Mouse (Mus musculus) right cerebral cortex, postnatal 25 days (tissue): ENCODE results near the gene Spats2l.

Experiments used
- DNase-seq: peaks from one replicate; pipeline ENCODE4 v3.0.0; 2022

The Spats2l gene

DNA sequence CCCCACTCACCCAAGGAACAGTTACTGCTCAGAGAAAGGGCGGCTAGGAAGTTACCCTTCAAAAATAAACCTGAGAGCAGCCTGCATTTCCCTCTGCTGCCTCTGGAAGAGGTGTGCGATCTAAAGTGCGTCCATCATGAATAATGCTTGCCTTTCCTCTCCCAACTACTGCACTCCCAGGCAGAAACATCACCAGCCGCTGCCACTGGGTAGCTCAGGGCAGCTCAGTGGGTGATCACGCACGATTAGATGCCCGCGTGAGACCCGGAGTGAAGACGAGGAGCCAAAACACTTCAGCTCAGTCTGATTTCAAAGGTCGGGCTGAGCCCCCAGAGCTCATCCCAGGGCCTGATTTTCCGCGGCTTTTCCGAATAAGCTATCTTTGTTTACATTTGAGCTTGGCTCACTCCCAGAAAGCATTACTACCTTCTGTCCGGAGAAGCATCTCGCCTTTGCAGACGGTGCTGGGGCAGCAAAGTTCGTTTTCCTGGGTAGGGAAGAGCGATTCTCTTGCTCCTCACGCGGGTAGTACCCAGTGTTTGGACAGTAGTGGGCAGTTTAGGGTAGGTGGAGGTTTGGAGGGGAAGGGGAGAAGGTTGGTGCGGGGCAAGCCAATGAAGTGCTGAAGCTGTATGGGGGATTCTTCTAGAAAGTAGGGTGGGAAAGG lies at the start of gene Spats2l:
Gene Spats2l (plus strand): TSS at position 162 of the 667 bp plus-strand sequence.
- DNase-seq: peak; percentile 36

DNA sequence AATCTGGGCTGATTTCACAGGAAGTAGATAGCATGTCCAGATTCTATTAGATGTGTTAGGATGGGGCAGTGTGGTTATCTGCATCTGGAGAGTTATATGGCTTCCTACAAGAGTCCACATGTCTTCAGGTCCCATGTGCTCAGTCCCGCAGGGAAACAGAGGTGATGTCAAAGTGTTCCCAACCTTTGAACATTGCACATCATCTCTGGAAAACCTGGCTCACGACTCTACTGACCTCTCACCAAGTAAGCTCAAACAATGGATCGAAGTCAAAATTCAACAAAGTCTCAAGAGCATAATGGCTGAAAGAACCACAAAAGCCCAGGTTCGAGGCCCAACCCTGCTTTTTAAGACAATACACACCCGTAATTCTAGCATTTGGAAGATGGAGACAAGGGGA lies 48.7 kb upstream of the Spats2l start:
- DNase-seq: no peak

DNA sequence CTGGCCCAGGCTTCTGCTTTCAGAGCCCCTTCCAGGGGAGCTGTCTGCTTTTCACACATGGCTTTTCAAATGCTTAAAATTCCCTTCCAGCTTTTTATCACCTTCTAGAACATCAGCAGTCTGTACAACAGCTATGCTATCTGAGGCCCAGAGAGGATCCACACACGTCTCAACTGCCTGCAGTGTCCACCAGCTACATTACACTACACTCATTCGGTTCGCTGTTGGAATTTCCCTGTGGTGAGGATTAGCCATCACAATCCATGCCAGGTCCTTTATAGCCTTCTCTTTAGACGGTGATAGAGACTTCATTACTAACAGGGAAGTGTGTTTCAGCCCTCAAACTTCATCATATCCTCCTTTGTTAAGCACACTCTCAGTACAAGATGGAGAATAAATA lies 38.1 kb upstream of the Spats2l start:
- DNase-seq: no peak

DNA sequence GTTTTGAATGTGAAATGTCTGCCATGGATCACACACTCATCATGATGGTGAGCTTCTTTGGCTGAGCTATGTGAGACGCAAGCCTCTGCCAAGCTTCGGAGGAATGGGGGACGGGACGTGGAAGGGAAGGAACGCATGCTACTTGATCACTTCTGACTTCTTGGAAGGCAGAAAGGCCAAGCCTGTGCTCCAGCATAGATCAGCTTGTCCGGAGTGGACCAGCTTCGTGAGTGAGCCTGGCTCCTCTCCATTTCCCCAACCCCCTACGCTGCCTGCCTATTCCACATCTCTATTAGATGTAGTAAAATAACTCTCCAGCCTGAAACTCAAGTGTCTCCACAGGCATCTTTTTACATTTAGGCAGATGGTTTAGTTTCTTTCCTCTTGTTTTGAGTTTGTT lies 32.2 kb upstream of the Spats2l start:
- DNase-seq: no peak

DNA sequence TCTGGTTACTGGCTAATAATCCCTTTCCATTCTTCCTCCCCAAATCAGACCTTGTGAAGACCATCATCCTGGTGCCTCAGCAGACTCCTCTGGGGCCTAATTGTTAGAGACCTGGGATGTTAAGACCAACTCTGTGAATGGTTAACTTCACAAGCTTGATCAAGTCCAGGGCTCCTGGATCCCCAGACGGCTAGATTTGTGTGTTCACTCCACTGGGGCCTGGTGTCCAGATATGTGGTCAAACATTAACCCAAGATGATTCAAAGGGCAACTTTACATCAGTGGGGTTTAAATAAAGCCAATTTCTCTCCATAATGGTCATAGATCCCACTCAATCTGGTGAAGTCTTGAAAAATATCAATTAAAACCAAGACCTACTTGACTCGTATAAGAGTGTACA lies 31.7 kb upstream of the Spats2l start:
- no peak for DNase-seq

DNA sequence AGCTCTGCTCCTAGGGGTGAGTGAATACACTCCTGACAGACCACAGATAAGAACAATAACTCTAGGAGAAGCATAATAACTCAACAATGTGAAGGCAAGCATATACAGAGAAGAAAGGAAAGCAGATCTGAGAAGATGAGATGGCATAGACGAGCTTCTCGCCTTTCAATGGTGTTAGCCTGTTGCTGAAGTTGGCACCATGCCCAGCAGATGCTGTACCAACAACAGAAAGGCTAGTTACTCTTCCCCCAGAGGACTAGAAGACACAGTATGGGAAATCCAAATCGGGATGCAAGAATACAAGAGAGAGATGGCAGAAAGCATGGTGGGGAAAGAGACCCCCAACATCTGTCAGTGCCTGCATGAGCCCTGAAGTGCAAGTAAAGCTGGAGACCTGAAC lies 22.2 kb upstream of the Spats2l start:
- DNase-seq: no peak

DNA sequence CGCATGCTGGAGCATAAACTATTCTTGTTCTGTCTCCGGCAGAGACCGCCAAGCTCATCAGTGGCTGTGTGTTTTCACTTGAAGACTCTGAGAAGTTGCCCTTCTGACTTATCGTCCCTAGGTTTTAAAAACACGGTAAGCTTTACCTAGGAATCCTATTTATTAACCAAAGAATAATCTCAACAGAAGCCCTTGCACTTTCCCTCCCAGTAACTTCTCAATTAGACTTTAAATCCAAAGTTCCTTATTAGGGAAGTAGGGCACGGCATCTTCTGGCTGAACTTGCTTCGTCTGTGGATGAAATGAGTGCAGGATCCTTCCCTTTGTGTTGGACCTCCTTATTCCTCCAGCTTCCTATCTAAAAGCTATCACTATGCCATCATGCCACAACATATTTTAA lies 7.6 kb upstream of the Spats2l start:
- DNase-seq: no peak

DNA sequence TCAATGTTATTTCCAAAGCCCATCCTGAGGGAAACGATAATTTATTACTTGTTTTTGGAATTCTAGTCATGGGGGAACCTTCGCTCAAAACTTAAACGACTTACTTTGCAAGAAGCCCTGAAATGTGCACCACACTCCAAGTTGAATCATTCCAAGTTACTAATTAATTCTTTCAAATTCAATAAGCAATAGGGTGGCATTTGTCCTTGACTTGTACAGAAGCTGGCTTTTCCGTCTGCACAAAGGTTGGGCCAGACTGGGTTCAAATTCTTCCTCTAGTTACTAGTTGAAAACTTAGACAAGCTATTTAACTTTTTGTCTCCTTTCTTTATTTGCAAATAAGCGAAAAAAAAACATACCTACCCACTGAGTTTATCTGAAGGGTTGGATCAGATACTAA lies 636 bp upstream of the Spats2l start:
- DNase-seq: no peak

DNA sequence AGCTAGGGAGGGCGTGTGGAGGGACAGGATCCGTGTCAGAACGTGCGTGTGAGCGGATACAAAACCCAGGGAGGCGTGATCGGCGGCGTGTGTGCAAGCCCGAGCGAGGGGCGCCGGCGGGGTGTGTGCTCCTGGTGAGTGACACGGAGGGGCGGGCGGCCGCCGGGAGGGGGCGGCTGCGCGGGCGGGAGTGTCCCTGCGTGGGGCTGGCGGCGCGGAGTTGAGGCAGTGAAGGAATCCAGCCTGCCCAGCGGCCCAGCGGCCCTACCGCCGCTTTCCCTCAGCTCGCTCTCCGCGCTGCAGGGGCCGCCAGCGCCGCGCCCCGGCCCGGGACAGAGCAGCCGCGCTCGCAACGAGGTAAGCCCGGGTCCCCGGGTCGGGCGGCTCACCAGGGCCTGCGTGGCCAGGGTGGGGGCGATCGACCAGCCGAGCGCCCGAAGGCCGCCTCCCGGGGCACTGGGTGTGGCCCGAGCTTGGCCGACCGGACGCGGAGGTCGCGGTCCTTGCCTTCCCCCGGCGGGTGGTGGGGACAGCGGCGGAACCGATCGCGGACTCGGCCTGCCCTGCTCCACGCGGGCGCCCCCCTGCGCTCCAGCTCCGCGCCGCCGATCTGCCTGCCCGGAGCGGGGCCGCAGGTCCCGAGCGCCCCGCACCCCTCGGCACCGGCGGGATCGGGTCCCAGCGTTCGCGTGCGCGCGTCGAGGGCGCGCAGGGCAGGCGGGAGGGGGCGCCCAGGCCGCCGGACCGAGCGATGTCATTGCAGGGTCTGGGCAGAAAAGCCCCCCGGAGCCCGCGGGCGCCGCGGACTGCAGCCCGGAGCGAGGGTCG lies 920 bp downstream of the Spats2l start:
- DNase-seq: peak; percentile 71

DNA sequence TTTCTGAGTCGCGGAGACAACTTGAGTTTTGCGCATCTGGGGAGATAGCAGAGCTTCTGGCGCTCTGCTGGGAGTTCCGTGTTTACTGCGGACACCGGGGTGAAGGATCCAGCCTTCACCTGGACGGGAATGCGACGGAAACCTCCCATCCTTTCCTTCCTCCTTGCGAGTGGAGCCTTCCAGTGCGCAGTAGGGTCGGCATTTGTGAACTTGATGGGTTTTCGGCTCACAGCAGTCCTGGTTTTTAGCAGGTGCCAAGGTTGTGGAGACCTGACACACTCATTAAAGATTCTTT lies 1.5 kb downstream of the Spats2l start:
- DNase-seq: no peak

DNA sequence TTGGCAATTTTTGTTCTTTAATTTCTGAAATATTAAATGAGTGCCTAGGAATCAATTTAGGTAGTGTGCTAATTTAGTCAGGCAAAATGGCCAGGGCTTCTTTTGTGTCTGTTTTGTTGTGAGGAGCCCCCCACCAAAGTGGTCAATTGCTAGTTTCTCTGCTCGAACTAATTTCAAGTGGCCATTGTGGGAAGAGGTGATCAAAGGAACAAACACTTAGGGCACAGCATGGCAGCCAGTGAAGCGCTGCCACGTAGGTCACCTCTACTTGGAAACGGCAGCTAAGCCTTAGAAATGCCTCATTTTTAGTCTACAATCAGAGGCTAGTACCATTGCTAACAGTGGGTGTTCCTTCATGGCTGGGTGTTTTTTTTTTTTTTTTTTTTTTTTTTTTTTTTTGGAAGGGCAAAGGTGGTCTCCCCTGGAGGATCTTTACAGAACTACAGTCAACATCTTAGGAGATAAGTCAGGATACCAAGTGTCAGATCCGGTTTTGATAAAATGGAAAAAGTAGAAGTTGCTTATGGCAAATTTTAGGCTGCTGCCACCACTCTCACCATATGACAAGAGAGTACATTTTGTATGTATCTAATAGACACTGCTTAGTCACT lies 2.8 kb downstream of the Spats2l start:
- no peak for DNase-seq

DNA sequence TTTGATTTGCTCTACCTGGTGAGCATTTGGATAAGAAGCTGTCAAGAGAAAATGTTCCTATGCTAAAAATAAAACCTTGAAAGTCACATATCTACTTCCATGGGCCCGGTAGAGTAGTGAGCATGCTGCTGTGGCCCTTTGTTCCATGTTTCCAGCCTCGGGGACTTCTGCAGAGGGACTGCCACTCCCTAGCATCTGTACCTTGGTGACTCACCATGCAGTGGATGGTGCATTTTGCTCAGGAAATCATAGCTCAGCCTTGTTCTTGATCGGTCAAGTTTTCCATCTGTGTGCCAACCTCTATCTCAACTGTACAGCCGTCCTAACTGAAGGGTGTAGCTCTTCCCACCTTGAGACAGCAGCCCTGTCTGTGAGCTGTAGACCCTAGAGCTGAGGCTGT lies 10.3 kb downstream of the Spats2l start:
- DNase-seq: no peak

DNA sequence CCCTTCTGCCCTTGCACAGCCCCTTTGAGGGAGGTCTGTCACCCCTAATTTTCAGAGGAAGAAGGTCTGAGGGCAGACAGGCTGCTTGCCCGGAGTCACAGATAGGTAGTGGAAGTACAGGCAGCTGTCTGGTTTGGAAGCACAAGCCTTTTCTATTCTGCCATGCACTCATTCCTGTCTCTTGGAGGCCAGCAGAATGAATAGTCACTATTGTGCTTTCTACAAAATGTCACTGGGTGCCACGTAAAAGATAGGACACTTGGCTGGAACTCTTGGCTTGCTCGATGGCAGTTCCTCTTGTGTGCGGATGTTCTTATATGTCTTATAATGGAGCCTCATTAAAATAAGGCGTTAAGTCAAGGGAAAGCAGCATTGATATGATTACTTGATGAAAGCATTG lies 15.9 kb downstream of the Spats2l start:
- no peak for DNase-seq

DNA sequence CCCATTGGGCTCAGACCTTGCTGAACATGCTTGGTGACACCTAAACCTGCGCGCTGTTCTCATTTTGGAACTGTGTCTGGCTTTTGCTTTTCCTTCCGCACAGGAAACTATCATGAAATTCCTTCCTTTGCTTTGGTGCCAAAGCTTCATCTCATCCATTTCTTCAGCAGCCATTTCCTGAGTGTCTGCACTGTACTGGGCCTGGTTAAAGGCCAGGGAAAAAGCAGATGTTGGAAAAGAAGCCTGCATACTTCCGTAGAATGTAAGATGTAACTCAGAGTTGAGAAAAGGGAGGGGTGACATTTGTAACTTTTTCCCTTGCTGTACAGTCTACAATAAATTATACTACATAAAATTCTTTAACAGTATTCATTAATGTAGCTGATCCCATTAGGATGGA lies 18.2 kb downstream of the Spats2l start:
- no peak for DNase-seq

DNA sequence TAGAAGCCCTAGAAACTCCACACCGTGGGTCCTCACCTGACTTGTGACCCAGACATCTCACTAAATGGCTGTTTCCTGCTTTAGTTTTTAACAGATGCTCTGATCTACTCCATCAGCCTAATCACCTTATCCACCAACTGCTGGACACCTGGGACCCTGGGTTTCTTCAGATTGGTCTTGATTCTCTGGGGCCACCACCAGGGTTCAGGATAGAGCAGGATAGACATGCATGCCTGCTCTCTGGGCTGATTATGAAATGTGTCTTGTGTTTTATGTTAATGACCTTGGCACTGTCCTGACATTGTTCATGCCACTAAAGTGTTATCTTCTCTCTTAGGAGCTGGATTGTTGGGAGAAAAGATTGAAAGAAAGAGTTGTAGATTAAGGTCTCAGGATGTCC lies 21.9 kb downstream of the Spats2l start:
- no peak for DNase-seq

DNA sequence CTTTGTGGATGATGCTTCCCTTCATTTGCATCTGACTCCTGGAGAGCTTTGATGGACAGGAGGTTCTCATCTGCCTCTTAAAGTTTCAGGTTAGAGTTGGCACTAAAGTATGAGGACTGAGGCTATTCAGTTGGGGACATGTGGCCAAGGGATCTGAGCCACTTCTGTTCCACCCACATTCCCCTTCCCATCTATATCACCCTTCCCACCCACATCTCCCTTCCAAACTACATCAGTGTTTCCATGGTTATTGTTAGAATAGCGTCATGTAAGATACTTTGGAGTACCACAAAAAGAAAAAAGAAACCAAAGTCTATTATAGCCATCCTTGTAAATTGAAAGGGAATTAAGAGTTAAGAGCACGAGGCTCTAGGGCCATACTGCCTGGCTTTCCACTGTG lies 25.4 kb downstream of the Spats2l start:
- DNase-seq: no peak

DNA sequence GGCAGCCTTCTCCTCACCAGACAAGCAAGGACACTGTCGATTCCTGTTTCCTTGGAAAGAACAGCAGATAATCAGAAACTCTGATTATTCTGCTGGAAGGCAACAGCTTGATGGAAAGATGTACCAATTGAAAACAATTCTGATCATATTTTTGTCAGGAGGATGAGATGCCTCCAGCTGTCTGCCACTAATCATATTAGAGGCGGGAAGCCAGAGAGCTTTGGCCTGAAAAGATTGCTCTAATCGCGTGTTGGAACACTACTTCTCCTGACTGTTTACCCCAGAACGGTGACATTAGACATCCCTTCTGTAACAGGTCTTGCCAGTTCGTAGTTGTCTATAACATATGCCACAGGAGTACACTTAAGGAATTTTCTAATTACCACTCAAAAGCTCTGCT lies 26.9 kb downstream of the Spats2l start:
- DNase-seq: no peak

DNA sequence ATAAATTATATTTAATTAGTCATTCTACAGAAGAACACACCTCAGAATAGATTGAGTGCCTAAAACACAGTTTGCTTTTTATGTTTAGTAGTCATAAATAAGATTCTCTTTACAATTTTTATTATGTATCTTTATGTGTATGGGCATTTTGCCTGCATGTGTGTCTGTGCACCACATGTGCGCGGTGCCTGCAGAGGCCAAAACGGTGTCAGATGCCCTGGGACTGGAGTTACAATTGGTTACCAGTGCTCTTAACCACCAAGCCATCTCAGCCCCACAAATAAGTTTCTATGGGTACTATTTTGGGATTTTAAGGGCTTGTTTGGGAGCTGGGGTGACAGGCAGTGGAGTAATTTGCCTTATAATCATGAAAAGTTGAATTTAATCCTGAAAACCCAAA lies 32.2 kb downstream of the Spats2l start:
- no peak for DNase-seq

DNA sequence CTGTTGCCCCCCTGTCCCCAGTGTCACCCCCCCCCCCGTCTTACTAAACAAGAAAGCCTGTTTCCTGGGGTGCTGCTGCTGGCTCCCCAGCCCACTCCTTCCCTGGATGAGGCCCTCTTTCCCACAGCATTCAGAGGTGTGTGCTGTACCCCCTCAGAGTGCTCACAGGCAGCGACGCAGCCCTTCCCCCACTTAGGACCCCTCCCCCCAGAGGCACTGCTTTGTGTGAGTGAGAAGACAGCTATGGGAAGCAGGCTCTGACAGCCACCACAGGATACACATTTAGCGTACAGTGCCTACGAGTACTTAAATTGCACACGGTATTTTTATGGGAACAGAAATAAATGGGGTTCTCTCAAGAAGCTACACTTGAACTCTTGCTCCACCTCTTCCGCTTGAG lies 33.9 kb downstream of the Spats2l start:
- DNase-seq: no peak

DNA sequence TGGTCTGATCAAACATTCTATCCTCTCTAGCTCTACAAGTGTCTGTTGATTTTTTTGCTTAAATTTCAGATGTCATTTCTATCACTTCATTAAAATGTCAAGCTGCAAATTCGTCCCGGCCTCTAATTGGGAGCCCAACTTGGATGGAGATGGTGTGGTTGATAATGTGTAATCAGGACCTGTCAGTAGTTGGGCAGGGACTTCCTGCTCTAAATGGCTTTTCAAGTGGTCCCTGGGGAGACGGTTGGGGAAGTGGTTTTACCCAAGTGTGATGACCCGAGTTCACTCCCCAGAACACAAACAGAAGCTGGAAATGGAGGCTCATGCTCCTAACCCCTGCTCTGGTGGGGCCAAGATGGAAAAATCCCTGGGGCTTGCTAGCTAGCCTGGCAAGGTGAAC lies 36.3 kb downstream of the Spats2l start:
- DNase-seq: no peak

DNA sequence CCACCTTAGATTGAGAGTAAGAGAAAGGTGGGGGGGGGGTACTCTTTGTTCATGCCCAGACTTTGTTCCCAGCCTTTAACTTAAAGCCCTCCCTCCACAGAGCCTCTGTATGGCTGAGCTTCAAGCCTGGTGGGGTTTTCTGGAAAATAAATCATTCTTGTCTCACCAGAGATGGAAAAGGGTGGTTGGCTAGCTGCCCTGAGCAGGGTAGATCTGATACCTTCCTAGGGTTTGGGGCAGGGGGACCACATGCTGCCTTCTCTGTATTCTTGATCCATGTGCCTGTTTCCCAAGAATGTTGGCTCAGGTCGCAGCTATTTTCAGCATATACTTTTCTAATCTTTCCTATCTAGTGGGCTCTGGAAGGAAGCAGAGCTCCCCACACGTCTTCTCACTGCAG lies 43.1 kb downstream of the Spats2l start:
- no peak for DNase-seq

DNA sequence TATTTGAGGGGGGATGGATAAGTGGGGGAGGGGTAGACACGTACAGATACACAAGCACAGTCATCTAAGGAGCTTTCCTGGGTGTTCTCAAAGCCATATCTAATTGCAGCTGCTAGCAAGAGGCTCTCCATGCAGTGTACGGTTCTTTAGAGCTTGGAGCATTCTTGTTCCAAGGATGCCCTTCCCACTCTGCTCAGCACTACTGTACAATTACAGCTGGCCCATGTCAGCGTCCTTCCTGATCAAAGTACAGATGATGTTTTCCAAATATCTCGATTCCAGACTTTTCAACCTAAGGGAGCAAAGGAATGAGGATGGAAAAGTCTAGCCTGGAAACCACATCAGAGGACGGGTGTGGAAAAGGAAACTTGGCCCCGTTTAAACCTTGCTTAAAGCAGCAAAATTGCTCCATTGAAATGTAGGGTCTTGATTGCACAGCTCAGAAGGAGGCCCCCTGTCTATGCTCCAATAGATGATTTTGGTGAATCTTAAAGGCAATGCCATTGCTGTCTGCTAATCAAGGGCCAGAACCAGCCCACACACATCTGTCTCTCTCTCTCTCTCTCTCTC lies 46.6 kb downstream of the Spats2l start:
- DNase-seq: no peak

DNA sequence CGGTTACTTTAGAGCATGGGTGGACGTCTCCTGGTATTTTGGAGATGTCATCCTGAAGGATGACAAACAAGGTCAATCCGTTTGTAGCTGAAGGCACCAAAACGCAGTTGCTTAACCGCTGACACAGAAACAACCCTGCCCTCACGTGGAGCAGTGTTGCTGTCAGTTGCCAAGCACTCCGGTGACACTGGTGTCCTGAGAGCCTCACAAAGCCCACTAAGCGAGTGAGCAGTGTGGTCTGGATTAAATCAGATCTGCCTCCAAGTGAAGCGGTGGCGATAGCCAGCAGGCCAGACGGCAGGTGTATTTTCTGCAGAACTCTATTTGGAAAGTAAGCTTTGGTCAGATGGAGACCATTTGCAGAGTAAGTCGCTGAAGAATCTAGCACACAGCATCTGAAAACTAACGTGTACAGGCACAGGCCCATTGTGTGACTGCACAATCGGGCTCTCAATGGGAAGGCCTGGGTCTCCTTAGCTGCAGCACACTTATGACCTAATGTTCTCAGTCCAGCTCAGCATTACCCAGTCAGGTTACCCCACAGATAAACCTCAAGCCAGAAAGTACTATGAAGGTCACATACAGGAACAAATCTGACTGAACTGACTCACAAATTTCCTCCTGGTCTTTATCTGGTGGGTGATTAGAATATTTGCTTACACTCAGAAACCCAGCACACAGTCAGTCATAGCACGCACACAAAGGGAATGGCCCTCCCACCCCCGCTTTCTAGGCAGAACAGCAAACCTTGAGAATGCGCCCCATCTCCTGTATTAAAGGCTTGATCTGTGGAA lies 51.2 kb downstream of the Spats2l start:
- DNase-seq: no peak
